Mouse (Mus musculus) urinary bladder, postnatal 36 days (tissue): ENCODE data around the gene Ubxn7.
A peak's percentile ranks its signal among the peaks of the same experiment; 100 is the strongest.

Experiments
- DNase-seq, 2 experiments: peaks; one replicate each; pipeline ENCODE4 v3.0.0; 2022; ENCODE audit warnings: low spot score in 2 of 2, mixed read lengths in 1 of 2

The Ubxn7 gene

DNA sequence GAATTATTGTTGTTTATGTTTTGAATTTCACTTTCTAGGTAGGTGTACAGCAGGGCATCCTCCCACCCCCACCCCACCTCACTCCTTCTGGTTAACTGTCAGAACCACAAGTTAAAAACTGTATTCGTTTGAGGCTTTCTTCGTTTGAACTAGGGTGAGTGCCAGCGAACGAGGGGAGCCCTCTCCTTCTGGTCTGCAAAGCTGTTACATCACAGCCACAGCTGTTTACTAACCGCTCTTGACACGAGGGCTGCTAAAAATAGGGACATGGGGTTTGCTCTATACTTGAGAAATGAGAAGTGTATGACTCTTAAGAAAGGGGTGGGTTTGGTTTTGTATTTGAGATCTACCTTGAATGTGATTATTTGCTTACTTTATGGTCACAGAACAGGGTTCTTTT lies 102.0 kb downstream of the Ubxn7 start:
- peak in 1 of 2 experiments; percentile 22 for DNase-seq

DNA sequence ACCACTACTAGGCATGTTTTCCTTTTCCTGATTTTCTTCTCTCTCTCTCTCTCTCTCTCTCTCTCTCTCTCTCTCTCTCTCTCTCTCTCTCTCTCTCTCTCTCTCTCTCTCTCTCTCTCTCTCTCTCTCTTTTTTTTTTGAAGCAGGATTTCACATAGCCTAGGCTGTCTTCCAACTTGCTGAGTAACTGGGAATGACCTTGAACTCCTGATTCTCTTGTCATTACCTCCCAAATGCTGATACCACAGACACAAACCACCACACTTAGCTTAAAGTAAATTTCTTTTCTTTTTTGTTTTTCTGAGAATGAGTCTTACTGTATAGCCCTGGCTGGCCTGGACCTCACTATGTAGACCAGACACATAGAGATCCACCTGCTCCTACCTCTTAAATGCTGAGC lies 102.6 kb downstream of the Ubxn7 start:
- DNase-seq, result no peak

DNA sequence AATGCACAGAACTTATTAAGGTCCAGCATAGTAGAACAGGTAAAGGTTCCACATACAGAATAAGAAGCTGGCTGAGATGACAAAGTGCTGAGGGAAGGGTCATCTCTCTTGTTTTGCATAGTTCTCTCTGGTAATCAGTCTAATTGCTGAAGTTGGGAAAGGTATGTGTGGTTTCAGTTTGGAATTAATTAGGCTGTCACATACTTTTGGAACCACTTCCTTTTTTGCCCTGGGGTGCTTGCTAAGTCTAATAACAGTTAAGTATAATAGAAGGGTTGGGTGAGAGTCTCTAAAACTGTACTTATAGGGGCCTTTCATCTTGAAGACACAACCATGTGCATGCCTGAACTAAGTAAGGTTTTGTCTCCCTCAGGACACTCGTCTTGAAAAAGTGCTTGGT lies 104.6 kb downstream of the Ubxn7 start:
- DNase-seq, result no peak

DNA sequence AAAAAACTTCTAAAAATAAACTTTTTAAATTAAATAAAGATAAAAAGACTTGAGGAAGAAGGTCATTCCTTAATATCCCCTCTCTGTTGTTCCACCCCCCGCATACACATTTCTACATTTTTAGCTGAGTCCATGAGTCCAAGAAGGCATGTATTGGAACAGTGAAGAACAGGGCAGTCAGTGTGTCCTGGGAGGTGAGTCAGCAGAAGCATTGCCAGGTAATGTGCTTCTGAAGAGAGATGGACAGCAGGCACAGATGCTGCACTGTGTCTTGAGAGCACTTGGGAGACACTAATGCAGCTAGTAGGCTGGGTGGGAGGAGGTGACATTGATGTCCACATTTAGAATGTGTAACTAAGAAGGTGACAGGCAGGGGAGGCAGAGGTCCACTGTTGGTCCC lies 105.2 kb downstream of the Ubxn7 start:
- DNase-seq, result no peak

DNA sequence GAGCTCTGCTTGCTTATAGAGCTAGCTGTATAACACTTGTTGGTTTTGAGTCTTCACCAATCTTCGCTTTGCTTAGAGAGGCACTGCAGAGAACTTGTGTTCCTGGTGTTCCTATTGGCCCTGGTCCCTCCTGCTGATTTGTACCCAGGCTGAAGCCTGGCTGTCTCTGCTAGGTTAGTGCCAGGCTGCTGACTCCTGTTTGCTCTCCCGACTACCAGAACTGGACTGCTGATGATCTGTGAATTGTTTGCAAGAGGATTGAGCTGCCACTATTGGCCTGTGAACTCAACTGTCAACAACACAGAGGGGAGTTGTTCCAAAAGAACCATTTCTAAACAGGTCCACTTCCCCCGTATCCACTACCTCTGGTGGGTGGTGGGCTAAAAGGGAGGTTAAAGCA lies 109.4 kb downstream of the Ubxn7 start:
- DNase-seq, result no peak
